Comparison of ENCODE assay signal across 17 mouse cellular contexts in genomic region chr2:6540825-6541224, GRCm38 (mm10).
DNase-seq lines count a peak whose midpoint lies in the region; ATAC-seq and TF ChIP-seq lines count a peak whose summit lies in the region.
"Had no signal": no experiment of that assay in that cellular context is flagged by ENCODE, and none has a peak within 500 bp of the region (broad histone marks: within the 10 kb centered on the region; RNA-seq: fewer than 3 reads in every experiment).

No protein-coding gene starts in this region.

- intact Hi-C loops in heart, postnatal 25 days (cut with DNase I) = loop anchor here (5.0 kb wide), 2 partner anchors 59 to 74 kb away; no protein-coding TSS in a partner anchor

- no peak for TF ChIP-seq EP300 in liver, postnatal 0 days (IDR thresholded peaks at IDR 0.05; ENCODE audit: low read depth)

- peaks cover 25% of the 10 kb centered on the region for H3K4me1 ChIP-seq in heart, embryonic 12.5 days (replicated peaks)
- no peaks in the 10 kb centered on the region for H3K4me1 ChIP-seq in hindbrain, postnatal 0 days (ENCODE audit: insufficient read depth, low read length)
- no peaks in the 10 kb centered on the region; the same call in 1 of the 2 replicates for H3K4me1 ChIP-seq in hindbrain, embryonic 16.5 days (ENCODE audit: control insufficient read depth, insufficient read depth, low read depth, low read length)
- H3K4me1 ChIP-seq in midbrain, postnatal 0 days (ENCODE audit: insufficient read depth, low read length) = peaks cover 3% of the 10 kb centered on the region; the same call in 1 of the 2 replicates
- H3K4me1 ChIP-seq in midbrain, embryonic 15.5 days = no peaks in the 10 kb centered on the region
- peaks cover 16% of the 10 kb centered on the region for H3K4me1 ChIP-seq in limb, embryonic 10.5 days
- no peaks in the 10 kb centered on the region for H3K4me1 ChIP-seq in liver, postnatal 0 days (ENCODE audit: insufficient read depth)
- H3K4me1 ChIP-seq: limb, embryonic 15.5 days had no signal

- 0 out of 2 replicates have a peak, but pooled peaks cover 3% of the 10 kb centered on the region for H3K36me3 ChIP-seq in heart, embryonic 12.5 days
- peaks cover 7% of the 10 kb centered on the region; the same call in 1 of the 2 replicates for H3K36me3 ChIP-seq in hindbrain, postnatal 0 days (ENCODE audit: insufficient read depth, low read length)
- peaks cover 3% of the 10 kb centered on the region; the same call in 1 of the 2 replicates for H3K36me3 ChIP-seq in hindbrain, embryonic 16.5 days (ENCODE audit: control insufficient read depth, insufficient read depth, low read length)
- H3K36me3 ChIP-seq in midbrain, postnatal 0 days (ENCODE audit: insufficient read depth, low read length) = peaks cover 2% of the 10 kb centered on the region; the same call in 1 of the 2 replicates
- 0 out of 2 replicates have a peak, but pooled peaks cover 3% of the 10 kb centered on the region for H3K36me3 ChIP-seq in midbrain, embryonic 15.5 days (replicated peaks)
- H3K36me3 ChIP-seq in limb, embryonic 10.5 days = no peaks in the 10 kb centered on the region
- no peaks in the 10 kb centered on the region for H3K36me3 ChIP-seq in liver, postnatal 0 days (replicated peaks; ENCODE audit: insufficient read depth, low read length)
- H3K36me3 ChIP-seq: kidney, embryonic 15.5 days; limb, embryonic 15.5 days had no signal

- no peaks in the 10 kb centered on the region for H3K9me3 ChIP-seq in heart, embryonic 12.5 days (replicated peaks)
- H3K9me3 ChIP-seq in hindbrain, postnatal 0 days (ENCODE audit: low read length) = no peaks in the 10 kb centered on the region
- H3K9me3 ChIP-seq in hindbrain, embryonic 16.5 days (ENCODE audit: control insufficient read depth, low read length) = no peaks in the 10 kb centered on the region
- no peaks in the 10 kb centered on the region for H3K9me3 ChIP-seq in midbrain, postnatal 0 days (ENCODE audit: low read length)
- no peaks in the 10 kb centered on the region for H3K9me3 ChIP-seq in midbrain, embryonic 15.5 days
- H3K9me3 ChIP-seq in limb, embryonic 10.5 days (replicated peaks) = no peaks in the 10 kb centered on the region
- no peaks in the 10 kb centered on the region for H3K9me3 ChIP-seq in liver, postnatal 0 days (ENCODE audit: low read length)
- H3K9me3 ChIP-seq: kidney, embryonic 15.5 days; limb, embryonic 15.5 days had no signal

- no peak overlapping the region for H3K4me2 ChIP-seq in heart, embryonic 12.5 days
- no peak overlapping the region for H3K4me2 ChIP-seq in hindbrain, postnatal 0 days (ENCODE audit: low read depth, low read length)
- H3K4me2 ChIP-seq in hindbrain, embryonic 16.5 days (ENCODE audit: low read length) = no peak overlapping the region
- H3K4me2 ChIP-seq in midbrain, postnatal 0 days (ENCODE audit: low read depth, low read length, poor library complexity, severe bottlenecking) = no peak overlapping the region
- no peak overlapping the region for H3K4me2 ChIP-seq in midbrain, embryonic 15.5 days
- H3K4me2 ChIP-seq in liver, postnatal 0 days (ENCODE audit: low read depth, low read length) = no peak overlapping the region
- H3K4me2 ChIP-seq: kidney, embryonic 15.5 days; limb, embryonic 15.5 days had no signal

- no peak overlapping the region for H3K4me3 ChIP-seq in heart, embryonic 12.5 days
- H3K4me3 ChIP-seq in hindbrain, postnatal 0 days (ENCODE audit: low read length) = no peak overlapping the region
- no peak overlapping the region for H3K4me3 ChIP-seq in hindbrain, embryonic 16.5 days (ENCODE audit: low read length)
- H3K4me3 ChIP-seq in midbrain, postnatal 0 days (ENCODE audit: low read depth, low read length) = no peak overlapping the region
- no peak overlapping the region for H3K4me3 ChIP-seq in midbrain, embryonic 15.5 days
- H3K4me3 ChIP-seq in limb, embryonic 10.5 days = no peak overlapping the region
- H3K4me3 ChIP-seq in liver, postnatal 0 days (ENCODE audit: low read depth, low read length) = no peak overlapping the region
- H3K4me3 ChIP-seq: kidney, embryonic 15.5 days; limb, embryonic 15.5 days; myocyte had no signal

- H3K9ac ChIP-seq in heart, embryonic 12.5 days = no peak overlapping the region
- H3K9ac ChIP-seq in hindbrain, postnatal 0 days (replicated peaks; ENCODE audit: low read length) = no peak overlapping the region
- H3K9ac ChIP-seq in hindbrain, embryonic 16.5 days (ENCODE audit: low read depth, low read length) = no peak overlapping the region
- H3K9ac ChIP-seq in midbrain, postnatal 0 days (replicated peaks; ENCODE audit: low read length, poor library complexity, severe bottlenecking) = no peak overlapping the region
- H3K9ac ChIP-seq in midbrain, embryonic 15.5 days = no peak overlapping the region
- H3K9ac ChIP-seq in liver, postnatal 0 days (replicated peaks) = no peak overlapping the region
- H3K9ac ChIP-seq: kidney, embryonic 15.5 days; limb, embryonic 15.5 days had no signal

- TF ChIP-seq CTCF in hindbrain, postnatal 0 days (IDR thresholded peaks at IDR 0.05; ENCODE audit: low read depth) = no peak
- no peak for TF ChIP-seq CTCF in midbrain, postnatal 0 days (IDR thresholded peaks at IDR 0.05)
- TF ChIP-seq CTCF in liver, postnatal 0 days (IDR thresholded peaks at IDR 0.05; ENCODE audit: low read depth) = no peak

- DNase-seq in heart, postnatal 25 days (ENCODE audit: low spot score) = no peak
- DNase-seq in hindbrain, postnatal 0 days (ENCODE audit: low spot score) = no peak
- no peak for DNase-seq in midbrain, postnatal 0 days (ENCODE audit: low spot score)
- DNase-seq in limb, embryonic 10.5 days (ENCODE audit: low spot score) = no peak
- no peak for DNase-seq in liver, postnatal 0 days
- DNase-seq: adrenal gland, postnatal 36 days; cerebellum, adult 11-12 months; right cerebral cortex, postnatal 14 days; spleen, adult 18-20 months; thymus, adult 2 months had no signal

- 78% methylated on average over 6 of the region's 6 CpGs for WGBS in heart, embryonic 12.5 days
- WGBS in hindbrain, postnatal 0 days = 81% methylated on average over 5 of the region's 6 CpGs
- WGBS in hindbrain, embryonic 16.5 days = 86% methylated on average over 6 of the region's 6 CpGs
- WGBS in midbrain, postnatal 0 days = 83% methylated on average over 5 of the region's 6 CpGs
- 87% methylated on average over 6 of the region's 6 CpGs for WGBS in midbrain, embryonic 15.5 days
- WGBS in limb, embryonic 10.5 days = 83% methylated on average over 6 of the region's 6 CpGs
- 80% methylated on average over 6 of the region's 6 CpGs for WGBS in liver, postnatal 0 days (ENCODE audit: insufficient replicate concordance)

- no peaks in the 10 kb centered on the region for H3K27me3 ChIP-seq in heart, embryonic 12.5 days (replicated peaks)
- H3K27me3 ChIP-seq in hindbrain, postnatal 0 days (ENCODE audit: insufficient read depth, low read length) = no peaks in the 10 kb centered on the region
- H3K27me3 ChIP-seq in hindbrain, embryonic 16.5 days (replicated peaks; ENCODE audit: control insufficient read depth, insufficient read depth, low read length) = no peaks in the 10 kb centered on the region
- no peaks in the 10 kb centered on the region for H3K27me3 ChIP-seq in midbrain, postnatal 0 days (ENCODE audit: insufficient read depth, low read length)
- no peaks in the 10 kb centered on the region for H3K27me3 ChIP-seq in midbrain, embryonic 15.5 days (replicated peaks)
- H3K27me3 ChIP-seq in limb, embryonic 10.5 days (ENCODE audit: low read depth, poor library complexity, severe bottlenecking) = no peaks in the 10 kb centered on the region
- no peaks in the 10 kb centered on the region for H3K27me3 ChIP-seq in liver, postnatal 0 days (ENCODE audit: insufficient read depth, low read length)
- H3K27me3 ChIP-seq: kidney, embryonic 15.5 days; limb, embryonic 15.5 days had no signal

- 0 out of 2 replicates have a peak, but pooled peaks have one; percentile 46 for ATAC-seq in heart, embryonic 12.5 days (ENCODE audit: insufficient number of reproducible peaks, low FRiP score)
- ATAC-seq in hindbrain, postnatal 0 days = peak; percentile 37; the same call in 1 of the 2 replicates
- no peak for ATAC-seq in hindbrain, embryonic 16.5 days
- ATAC-seq in midbrain, postnatal 0 days (ENCODE audit: low FRiP score) = 0 out of 2 replicates have a peak, but pooled peaks have one; percentile 25
- no peak for ATAC-seq in midbrain, embryonic 15.5 days (replicated peaks)
- ATAC-seq in liver, postnatal 0 days = no peak
- ATAC-seq: intestine, embryonic 16.5 days had no signal

- H3K27ac ChIP-seq in heart, embryonic 12.5 days (ENCODE audit: poor library complexity, severe bottlenecking) = peak overlapping the region; percentile 38; the same call in 1 of the 2 replicates
- H3K27ac ChIP-seq in hindbrain, postnatal 0 days = no peak overlapping the region
- H3K27ac ChIP-seq in hindbrain, embryonic 16.5 days (ENCODE audit: low read depth, low read length) = no peak overlapping the region
- H3K27ac ChIP-seq in midbrain, postnatal 0 days (ENCODE audit: low read depth, low read length) = no peak overlapping the region
- no peak overlapping the region for H3K27ac ChIP-seq in midbrain, embryonic 15.5 days
- peak overlapping the region; percentile 34 for H3K27ac ChIP-seq in limb, embryonic 10.5 days
- no peak overlapping the region for H3K27ac ChIP-seq in liver, postnatal 0 days (ENCODE audit: low read depth)
- H3K27ac ChIP-seq: kidney, embryonic 15.5 days; limb, embryonic 15.5 days had no signal

Comparison
In these comparisons a context has a peak if more than half of its experiments do, and no peak if none do; other contexts are left out.
1. ATAC-seq: peak in heart, embryonic 12.5 days (single experiment), hindbrain, postnatal 0 days (single experiment) and midbrain, postnatal 0 days (single experiment); none in hindbrain, embryonic 16.5 days (single experiment), midbrain, embryonic 15.5 days (single experiment) and liver, postnatal 0 days (single experiment).
2. H3K27ac ChIP-seq: peak in heart, embryonic 12.5 days (single experiment) and limb, embryonic 10.5 days (single experiment); none in hindbrain, postnatal 0 days (single experiment), hindbrain, embryonic 16.5 days (single experiment), midbrain, postnatal 0 days (single experiment), midbrain, embryonic 15.5 days (single experiment) and liver, postnatal 0 days (single experiment).